Mouse (Mus musculus) forebrain, embryonic 14.5 days (tissue): ENCODE measurements at regions not wholly inside any gene's neighbourhood (a gene's known extent, or its start where the extent isn't known, plus 50 kb on each side); places are given as distances from the start of the nearest gene placed in this dataset.

ENCODE experiments used
- ATAC-seq: fragments of 200-750 bp; cut with Nextera tagmentation; 2 replicates; pipeline ENCODE4 v1.8.0; 2017; ENCODE audit warnings: mild to moderate bottlenecking, moderate library complexity
- DNase-seq: peaks from one replicate; pipeline ENCODE4 v3.0.0-alpha.2; 2015; ENCODE audit warnings: low spot score
- H3K27ac ChIP-seq: fragments of 300-500 bp; sonication (generic); 2 replicates; pipeline ENCODE4 v1.5.1; 2014; ENCODE audit warnings: low read depth, mild to moderate bottlenecking, control low read depth, low read length, moderate library complexity
- H3K27me3 ChIP-seq: fragments of 300-500 bp; sonication (generic); replicated peaks from 2 replicates; pipeline ENCODE4 v1.6.1; 2014; ENCODE audit warnings: low read length, control low read depth, mixed read lengths; ENCODE audit not compliant: control insufficient read depth, insufficient read depth
- H3K36me3 ChIP-seq: fragments of 300-500 bp; sonication (generic); 2 replicates; pipeline ENCODE4 v1.6.1; 2014; ENCODE audit warnings: low read length, control low read depth; ENCODE audit not compliant: control insufficient read depth, insufficient read depth
- H3K4me1 ChIP-seq: fragments of 300-500 bp; sonication (generic); 2 replicates; pipeline ENCODE4 v1.6.1; 2014; ENCODE audit warnings: antibody characterized with exemption, low read length, control low read depth; ENCODE audit not compliant: control insufficient read depth, insufficient read depth
- H3K4me2 ChIP-seq: fragments of 300-500 bp; sonication (generic); 2 replicates; pipeline ENCODE4 v1.6.1; 2014; ENCODE audit warnings: mild to moderate bottlenecking, control low read depth, low read length
- H3K4me3 ChIP-seq: fragments of 300-500 bp; sonication (generic); 2 replicates; pipeline ENCODE4 v1.5.1; 2014; ENCODE audit warnings: low read depth, low read length, control low read depth
- H3K9ac ChIP-seq: fragments of 300-500 bp; sonication (generic); 2 replicates; pipeline ENCODE4 v1.6.1; 2014; ENCODE audit warnings: mild to moderate bottlenecking, low read length, control low read depth, moderate library complexity
- H3K9me3 ChIP-seq: fragments of 300-500 bp; sonication (generic); replicated peaks from 2 replicates; pipeline ENCODE4 v1.6.1; 2016; ENCODE audit warnings: low read length, control low read depth, mixed read lengths; ENCODE audit not compliant: control insufficient read depth
- WGBS: fragments of 180-500 bp; shearing (Covaris S2); extraction: QIAGEN DNeasy Blood & Tissue Kit; methylation state at CpG from one replicate; pipeline ENCODE4 v1.1.7; 2014; 5-methylcytosine and 5-hydroxymethylcytosine counted together

- DNase-seq, result peak; percentile 3
- WGBS, result 89% methylated on average over 9 of the region's 9 CpGs
- no peaks in the 10 kb centered on the region for H3K9me3 ChIP-seq
- no peak for ATAC-seq
- H3K36me3 ChIP-seq, result no peaks in the 10 kb centered on the region
- no peaks in the 10 kb centered on the region for H3K27me3 ChIP-seq
- no peak overlapping the region for H3K4me2 ChIP-seq
- H3K4me1 ChIP-seq, result no peaks in the 10 kb centered on the region
- no peak overlapping the region for H3K27ac ChIP-seq
- no peak overlapping the region for H3K4me3 ChIP-seq
- no peak overlapping the region for H3K9ac ChIP-seq
Observed at GRCm38 (mm10) chr2:133336177-133336901, 215.6 kb upstream of the Bmp2 start.

GRCm38 (mm10) chr2:133338150-133338549, 213.8 kb upstream of the Bmp2 start:
- WGBS, result 83% methylated on average over 3 of the region's 3 CpGs
- no peaks in the 10 kb centered on the region for H3K36me3 ChIP-seq
- H3K4me3 ChIP-seq, result no peak overlapping the region
- ATAC-seq (no peak), DNase-seq (no peak)
- H3K4me2 ChIP-seq, result no peak overlapping the region
- H3K9me3 ChIP-seq, result no peaks in the 10 kb centered on the region
- H3K27me3 ChIP-seq, result no peaks in the 10 kb centered on the region
- no peak overlapping the region for H3K9ac ChIP-seq
- H3K27ac ChIP-seq, result no peak overlapping the region
- no peaks in the 10 kb centered on the region for H3K4me1 ChIP-seq

- no peaks in the 10 kb centered on the region for H3K36me3 ChIP-seq
- H3K27ac ChIP-seq, result no peak overlapping the region
- no peak overlapping the region for H3K9ac ChIP-seq
- no peaks in the 10 kb centered on the region for H3K9me3 ChIP-seq
- no peak overlapping the region for H3K4me2 ChIP-seq
- no peak overlapping the region for H3K4me3 ChIP-seq
- WGBS, result 81% methylated on average over 4 of the region's 4 CpGs
- no peaks in the 10 kb centered on the region for H3K27me3 ChIP-seq
- ATAC-seq, result no peak
- H3K4me1 ChIP-seq, result no peaks in the 10 kb centered on the region; the same call in 1 of the 2 replicates
- DNase-seq, result no peak
Observed at GRCm38 (mm10) chr2:133341352-133341751, 210.6 kb upstream of the Bmp2 start.

GRCm38 (mm10) chr2:133345964-133346788, 205.8 kb upstream of the Bmp2 start:
- no peak overlapping the region for H3K9ac ChIP-seq
- ATAC-seq, result no peak
- H3K36me3 ChIP-seq, result no peaks in the 10 kb centered on the region
- no peak for DNase-seq
- no peaks in the 10 kb centered on the region for H3K9me3 ChIP-seq
- H3K27me3 ChIP-seq, result no peaks in the 10 kb centered on the region
- peaks cover 2% of the 10 kb centered on the region; the same call in 1 of the 2 replicates for H3K4me1 ChIP-seq
- no peak overlapping the region for H3K27ac ChIP-seq
- no peak overlapping the region for H3K4me2 ChIP-seq
- 34% methylated on average over 12 of the region's 12 CpGs for WGBS
- no peak overlapping the region for H3K4me3 ChIP-seq

GRCm38 (mm10) chr2:133346789-133347424, 205.1 kb upstream of the Bmp2 start:
- Histone ChIP-seq H3K4me3 (no peak overlapping the region), H3K27ac (no peak overlapping the region), H3K9me3 (no peaks in the 10 kb centered on the region), H3K4me2 (no peak overlapping the region), H3K36me3 (no peaks in the 10 kb centered on the region), H3K27me3 (no peaks in the 10 kb centered on the region), H3K9ac (no peak overlapping the region), H3K4me1 (peaks cover 2% of the 10 kb centered on the region; the same call in 1 of the 2 replicates)
- peak; percentile 23 for DNase-seq
- ATAC-seq, result peak; percentile 52; the same call in 1 of the 2 replicates
- 2% methylated on average over 4 of the region's 4 CpGs for WGBS

GRCm38 (mm10) chr2:133351306-133351705, 200.7 kb upstream of the Bmp2 start:
- H3K9me3 ChIP-seq, result no peaks in the 10 kb centered on the region
- peaks cover 2% of the 10 kb centered on the region; the same call in 1 of the 2 replicates for H3K4me1 ChIP-seq
- no peaks in the 10 kb centered on the region for H3K36me3 ChIP-seq
- H3K9ac ChIP-seq, result no peak overlapping the region
- DNase-seq, result no peak
- no peaks in the 10 kb centered on the region for H3K27me3 ChIP-seq
- no peak for ATAC-seq
- 74% methylated on average over 3 of the region's 3 CpGs for WGBS
- no peak overlapping the region for H3K4me3 ChIP-seq
- no peak overlapping the region for H3K27ac ChIP-seq
- H3K4me2 ChIP-seq, result no peak overlapping the region

GRCm38 (mm10) chr2:133352800-133353199, 199.2 kb upstream of the Bmp2 start:
- 93% methylated on average over 3 of the region's 3 CpGs for WGBS
- ATAC-seq (no peak), DNase-seq (no peak)
- Histone ChIP-seq H3K9ac (no peak overlapping the region), H3K36me3 (no peaks in the 10 kb centered on the region), H3K4me3 (no peak overlapping the region), H3K9me3 (no peaks in the 10 kb centered on the region), H3K4me1 (no peaks in the 10 kb centered on the region), H3K27ac (no peak overlapping the region), H3K4me2 (no peak overlapping the region), H3K27me3 (no peaks in the 10 kb centered on the region)

- Histone ChIP-seq H3K9me3 (no peaks in the 10 kb centered on the region), H3K4me1 (no peaks in the 10 kb centered on the region), H3K9ac (no peak overlapping the region), H3K27me3 (no peaks in the 10 kb centered on the region), H3K4me2 (no peak overlapping the region), H3K27ac (no peak overlapping the region), H3K36me3 (no peaks in the 10 kb centered on the region), H3K4me3 (no peak overlapping the region)
- ATAC-seq (no peak), DNase-seq (no peak)
- 49% methylated on average over 4 of the region's 4 CpGs for WGBS
Observed at GRCm38 (mm10) chr2:133362693-133363443, 189.1 kb upstream of the Bmp2 start.
